Mouse (Mus musculus) forebrain, embryonic 11.5 days (tissue): ENCODE data around the gene Snf8. TPM values are rescaled to one million over a fixed set of nuclear protein-coding genes. Genes with fewer than 3 reads are reported as not detected.

Experiments
- ATAC-seq: fragments of 200-750 bp; cut with Nextera tagmentation; replicated peaks from 2 replicates; pipeline ENCODE4 v1.8.0; 2017; ENCODE audit warnings: moderate TSS enrichment; ENCODE audit not compliant: low FRiP score
- DNase-seq: peaks from one replicate; pipeline ENCODE4 v3.0.0-alpha.2; 2017; ENCODE audit warnings: low spot score
- H3K27ac ChIP-seq: fragments of 300-500 bp; sonication (generic); 2 replicates; pipeline ENCODE4 v1.5.1; 2014; ENCODE audit warnings: low read depth, low read length
- H3K27me3 ChIP-seq: fragments of 300-500 bp; sonication (generic); 2 replicates; pipeline ENCODE4 v1.6.1; 2014; ENCODE audit warnings: mild to moderate bottlenecking, low read length, mixed read lengths; ENCODE audit not compliant: control insufficient read depth, insufficient read depth
- H3K36me3 ChIP-seq: fragments of 300-500 bp; sonication (generic); 2 replicates; pipeline ENCODE4 v1.6.1; 2014; ENCODE audit warnings: mild to moderate bottlenecking, low read length, moderate library complexity, mixed read lengths; ENCODE audit not compliant: control insufficient read depth, insufficient read depth
- H3K4me1 ChIP-seq: fragments of 300-500 bp; sonication (generic); replicated peaks from 2 replicates; pipeline ENCODE4 v1.6.1; 2014; ENCODE audit warnings: low read length, mixed read lengths; ENCODE audit not compliant: control insufficient read depth, insufficient read depth
- H3K4me2 ChIP-seq: fragments of 300-500 bp; sonication (generic); 2 replicates; pipeline ENCODE4 v1.6.1; 2014; ENCODE audit warnings: low read depth, mild to moderate bottlenecking, low read length, moderate library complexity, mixed read lengths; ENCODE audit not compliant: severe bottlenecking
- H3K4me3 ChIP-seq: fragments of 300-500 bp; sonication (generic); 2 replicates; pipeline ENCODE4 v1.5.1; 2014; ENCODE audit warnings: low read depth, low read length
- H3K9ac ChIP-seq: fragments of 300-500 bp; sonication (generic); 2 replicates; pipeline ENCODE4 v1.6.1; 2014; ENCODE audit warnings: low read length
- H3K9me3 ChIP-seq: fragments of 300-500 bp; sonication (generic); 2 replicates; pipeline ENCODE4 v1.6.1; 2016; ENCODE audit warnings: low read length, mixed read lengths; ENCODE audit not compliant: control insufficient read depth
- WGBS: fragments of 180-500 bp; shearing (Covaris S2); extraction: QIAGEN DNeasy Blood & Tissue Kit; methylation state at CpG from one replicate; pipeline ENCODE4 v1.1.7; 2014; 5-methylcytosine and 5-hydroxymethylcytosine counted together
- polyA plus RNA-seq: library from polyadenylated mRNA; unstranded; fragments of >200 nt; fragmentation: Nextera tagmentation; extraction: Ambion mirVana; gene quantifications from 2 replicates; pipeline ENCODE4 v1.2.1, GENCODE M21; 2014

The Snf8 gene
- 39.4 and 41.4 TPM in 2 replicates for polyA plus RNA-seq

DNA sequence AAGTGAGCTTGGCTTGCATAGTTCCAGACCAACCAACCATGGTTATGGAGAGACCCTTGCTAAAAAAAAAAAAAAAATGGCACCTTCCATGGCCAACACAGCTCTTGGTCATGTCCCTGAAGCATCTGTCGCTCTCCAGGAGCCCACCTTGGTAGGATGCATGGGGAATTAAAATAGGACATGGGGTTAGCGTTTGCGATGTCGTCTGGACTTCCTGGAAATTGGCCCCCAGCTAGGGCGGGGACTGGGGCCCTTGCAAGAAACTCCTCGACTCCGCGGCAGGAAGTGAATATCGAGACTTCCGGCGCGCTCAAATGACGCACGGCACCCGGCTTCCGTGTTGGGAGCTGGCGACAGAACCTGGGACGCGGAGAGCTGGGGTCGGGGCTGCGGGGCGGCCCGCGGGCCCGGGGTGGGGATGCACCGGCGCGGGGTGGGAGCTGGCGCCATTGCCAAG lies at the start of gene Snf8:
Gene Snf8, plus strand, starts transcription at position 290 of the 457 bp plus-strand sequence.
- H3K4me3 ChIP-seq = peak within 1 kb of the TSS; percentile 90
- peak within 1 kb of the TSS; percentile 79 for H3K9ac ChIP-seq
- WGBS = under 1% methylated on average over 29 of the region's 29 CpGs
- H3K4me2 ChIP-seq = peak within 1 kb of the TSS; percentile 94
- DNase-seq = peak; percentile 97
- H3K9me3 ChIP-seq = no peaks in the 10 kb centered on the region
- H3K27me3 ChIP-seq = no peaks in the 10 kb centered on the region
- no peaks in the 10 kb centered on the region for H3K36me3 ChIP-seq
- peaks cover 6% of the 10 kb centered on the region; the same call in 1 of the 2 replicates for H3K4me1 ChIP-seq
- H3K27ac ChIP-seq = peak within 1 kb of the TSS; percentile 7; the same call in 1 of the 2 replicates
- peak; percentile 77 for ATAC-seq

DNA sequence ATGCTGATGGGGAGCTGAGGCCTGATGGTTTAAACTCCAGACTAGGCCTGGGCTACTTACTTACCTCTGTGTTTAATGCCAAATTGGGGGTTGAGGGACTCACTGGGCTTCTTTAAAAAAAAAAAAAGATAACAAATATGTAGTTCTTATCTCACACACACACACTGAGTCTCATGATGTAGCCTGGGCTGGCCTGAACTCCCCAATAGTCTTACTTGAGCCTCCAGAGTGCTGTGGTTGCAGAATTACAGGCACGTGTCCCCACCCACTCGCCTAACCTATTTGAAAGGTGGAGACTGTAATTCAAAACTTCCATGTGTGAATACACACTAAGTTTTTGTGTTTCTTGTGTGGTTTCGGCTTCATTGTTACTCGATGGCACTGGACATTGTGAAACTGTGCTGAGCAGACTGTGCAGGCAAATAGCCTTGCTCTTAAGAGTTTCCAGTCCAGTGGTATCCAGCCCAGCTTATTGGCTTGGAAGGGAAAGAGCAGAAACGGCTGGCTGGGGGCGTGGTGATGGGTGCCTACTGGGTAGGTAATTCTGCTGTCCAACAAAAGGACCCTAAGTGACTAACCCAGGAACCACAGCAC lies 46.7 kb upstream of the Snf8 start:
- H3K27me3 ChIP-seq = no peaks in the 10 kb centered on the region
- DNase-seq (no peak), ATAC-seq (no peak)
- H3K4me2 ChIP-seq = no peak overlapping the region
- peaks cover 38% of the 10 kb centered on the region for H3K4me1 ChIP-seq
- H3K27ac ChIP-seq = peak overlapping the region; percentile 41; the same call in 1 of the 2 replicates
- WGBS = 76% methylated on average over 6 of the region's 6 CpGs
- H3K4me3 ChIP-seq = no peak overlapping the region
- H3K9ac ChIP-seq = no peak overlapping the region
- no peaks in the 10 kb centered on the region for H3K9me3 ChIP-seq
- no peaks in the 10 kb centered on the region; the same call in 1 of the 2 replicates for H3K36me3 ChIP-seq

DNA sequence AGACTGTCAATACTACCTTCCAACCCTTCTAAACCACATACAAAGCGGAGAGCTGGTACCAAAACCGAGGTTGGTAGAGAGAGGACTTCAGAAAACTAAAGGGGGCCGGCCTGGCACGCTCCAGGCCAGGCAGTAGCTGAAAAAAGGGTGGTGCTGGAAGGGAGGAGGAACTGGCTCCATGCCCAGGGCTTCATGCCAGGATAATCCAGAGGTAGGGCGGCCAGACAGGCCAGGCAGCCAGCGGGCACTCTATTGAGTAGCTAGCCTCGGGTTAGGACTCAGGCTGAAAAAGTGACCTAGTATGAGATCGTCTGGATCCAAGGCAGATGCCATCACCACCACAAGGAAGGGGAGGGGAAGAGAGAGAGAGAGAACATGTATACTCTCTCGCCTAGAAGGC lies 46.2 kb upstream of the Snf8 start:
- Histone ChIP-seq H3K27ac (peak overlapping the region; percentile 41), H3K4me2 (no peak overlapping the region), H3K9me3 (no peaks in the 10 kb centered on the region), H3K9ac (0 out of 2 replicates have a peak overlapping the region, but pooled peaks have one; percentile 1), H3K4me1 (peaks cover 39% of the 10 kb centered on the region), H3K27me3 (no peaks in the 10 kb centered on the region), H3K36me3 (no peaks in the 10 kb centered on the region; the same call in 1 of the 2 replicates), H3K4me3 (no peak overlapping the region)
- no peak for ATAC-seq
- no peak for DNase-seq
- 76% methylated on average over 9 of the region's 9 CpGs for WGBS

DNA sequence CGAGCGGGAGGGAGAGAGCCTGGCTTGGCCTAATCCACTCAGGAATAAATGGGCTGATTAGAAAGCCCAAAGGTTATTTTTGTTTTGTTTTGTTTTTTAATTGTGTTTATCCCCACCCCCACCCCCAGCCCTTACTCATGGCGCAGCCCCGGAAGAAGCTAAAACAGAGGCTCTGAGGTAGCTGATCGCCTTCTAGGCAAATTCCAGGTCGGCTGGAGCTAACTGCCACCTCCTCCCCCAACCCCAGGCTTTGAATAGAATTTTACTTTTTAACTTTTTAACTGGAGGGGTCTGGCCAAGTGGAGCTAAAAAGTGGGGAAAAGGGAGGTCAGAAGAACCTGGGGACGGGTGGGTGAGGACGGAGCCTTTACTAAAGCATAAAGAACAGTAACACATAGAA lies 44.8 kb upstream of the Snf8 start:
- WGBS = 24% methylated on average over 8 of the region's 8 CpGs
- peak overlapping the region; percentile 86 for H3K9ac ChIP-seq
- H3K36me3 ChIP-seq = peaks cover 2% of the 10 kb centered on the region
- no peak for ATAC-seq
- H3K4me3 ChIP-seq = peak overlapping the region; percentile 41
- H3K27me3 ChIP-seq = no peaks in the 10 kb centered on the region
- H3K4me2 ChIP-seq = peak overlapping the region; percentile 90
- H3K9me3 ChIP-seq = peaks cover 2% of the 10 kb centered on the region; the same call in 1 of the 2 replicates
- peaks cover 41% of the 10 kb centered on the region for H3K4me1 ChIP-seq
- peak overlapping the region; percentile 100 for H3K27ac ChIP-seq
- no peak for DNase-seq

DNA sequence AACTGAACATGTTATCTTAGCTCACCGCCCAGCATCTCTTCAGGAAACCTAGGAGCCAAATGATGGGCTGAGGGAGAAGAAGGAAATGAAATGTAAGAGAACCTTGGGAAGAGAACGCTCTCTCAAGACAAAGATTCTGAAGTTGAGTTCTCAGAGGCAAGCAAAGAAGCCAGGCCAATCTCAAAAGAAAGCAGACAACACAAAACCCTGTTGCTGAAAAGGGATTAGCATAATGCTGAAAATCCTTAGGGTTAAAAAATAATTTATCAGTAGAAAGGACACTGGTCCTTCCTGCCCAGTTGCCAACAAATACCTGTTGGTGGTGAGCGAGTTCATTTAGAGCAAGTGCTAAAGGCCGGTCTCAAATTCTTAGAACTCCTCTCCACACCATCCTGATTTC lies 44.3 kb upstream of the Snf8 start:
- no peak for DNase-seq
- H3K4me3 ChIP-seq = peak overlapping the region; percentile 41
- WGBS = 20% methylated on average over 4 of the region's 4 CpGs
- H3K9ac ChIP-seq = peak overlapping the region; percentile 86
- peaks cover 41% of the 10 kb centered on the region for H3K4me1 ChIP-seq
- no peaks in the 10 kb centered on the region for H3K27me3 ChIP-seq
- peak overlapping the region; percentile 90 for H3K4me2 ChIP-seq
- peaks cover 2% of the 10 kb centered on the region for H3K36me3 ChIP-seq
- no peak for ATAC-seq
- H3K27ac ChIP-seq = peak overlapping the region; percentile 100
- peaks cover 2% of the 10 kb centered on the region; the same call in 1 of the 2 replicates for H3K9me3 ChIP-seq

DNA sequence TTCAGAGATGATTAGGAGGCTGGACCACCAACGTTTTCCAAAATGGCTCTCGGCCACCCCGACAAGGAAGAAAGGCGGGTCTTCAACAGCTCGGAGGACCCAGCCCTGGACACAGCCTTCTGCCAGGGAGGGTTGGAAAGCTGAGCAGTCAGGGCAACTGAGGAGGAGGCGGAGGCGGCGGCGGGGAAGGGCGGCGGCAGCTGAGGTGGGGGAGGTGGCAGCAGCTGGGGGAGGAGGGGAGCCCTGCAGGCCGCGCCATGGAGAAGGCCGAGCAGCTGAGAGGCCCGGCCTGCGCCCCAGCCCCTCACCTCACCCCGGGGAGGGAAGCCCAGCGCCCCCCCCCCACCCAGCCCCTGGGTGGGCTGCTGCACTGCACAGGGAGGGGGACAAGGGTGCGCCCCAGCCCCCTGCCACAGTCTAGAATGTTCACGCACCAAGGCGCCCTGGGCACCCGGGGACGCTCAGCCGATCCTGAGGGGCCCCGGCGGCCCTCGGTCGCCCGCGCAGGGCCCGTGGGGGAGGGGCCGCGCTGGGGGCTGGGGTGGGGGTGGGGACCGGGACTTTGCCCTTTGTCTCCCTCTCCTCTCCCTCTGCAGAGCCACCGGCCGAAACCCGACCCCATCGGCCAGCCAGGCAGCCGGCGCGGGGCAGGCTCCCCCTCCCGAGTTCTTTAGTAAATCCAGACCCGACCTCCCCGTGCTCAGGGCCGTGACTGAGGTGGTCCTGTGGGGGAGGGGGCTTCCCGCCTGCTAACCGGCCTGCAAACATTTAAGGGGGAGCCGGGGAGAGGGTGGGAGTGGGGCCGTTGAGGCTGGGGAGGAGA lies 43.6 kb upstream of the Snf8 start:
- H3K9me3 ChIP-seq = peaks cover 2% of the 10 kb centered on the region; the same call in 1 of the 2 replicates
- H3K4me2 ChIP-seq = peak overlapping the region; percentile 90
- H3K4me3 ChIP-seq = peak overlapping the region; percentile 41
- 1% methylated on average over 48 of the region's 49 CpGs for WGBS
- H3K27ac ChIP-seq = peak overlapping the region; percentile 100
- ATAC-seq (peak; percentile 87), DNase-seq (peak; percentile 94)
- peaks cover 2% of the 10 kb centered on the region for H3K36me3 ChIP-seq
- peak overlapping the region; percentile 86 for H3K9ac ChIP-seq
- peaks cover 41% of the 10 kb centered on the region for H3K4me1 ChIP-seq
- H3K27me3 ChIP-seq = no peaks in the 10 kb centered on the region

DNA sequence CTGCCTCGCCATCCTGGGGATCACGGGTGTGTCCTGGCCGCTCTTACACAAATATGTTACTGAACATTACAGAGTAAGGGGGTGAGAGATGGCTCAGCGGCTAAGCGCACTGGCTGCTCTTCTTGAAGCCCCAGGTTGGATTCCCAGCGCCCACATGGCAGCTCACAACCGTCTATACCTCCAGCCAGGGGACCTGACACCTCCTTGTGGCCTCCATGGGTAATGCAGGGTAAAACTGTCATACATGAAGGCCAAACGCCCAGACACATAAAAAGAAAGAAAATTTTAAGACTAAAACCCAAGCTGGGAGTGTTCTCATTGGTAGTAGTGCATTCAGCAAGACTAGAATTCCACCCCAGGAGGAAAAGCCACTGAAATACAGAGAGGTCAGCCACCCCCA lies 40.5 kb upstream of the Snf8 start:
- H3K4me2 ChIP-seq = no peak overlapping the region
- H3K36me3 ChIP-seq = peaks cover 2% of the 10 kb centered on the region
- DNase-seq = no peak
- H3K27ac ChIP-seq = no peak overlapping the region
- no peak overlapping the region for H3K4me3 ChIP-seq
- H3K27me3 ChIP-seq = no peaks in the 10 kb centered on the region
- 91% methylated on average over 8 of the region's 8 CpGs for WGBS
- H3K9ac ChIP-seq = no peak overlapping the region
- peaks cover 2% of the 10 kb centered on the region; the same call in 1 of the 2 replicates for H3K9me3 ChIP-seq
- H3K4me1 ChIP-seq = peaks cover 38% of the 10 kb centered on the region
- no peak for ATAC-seq

DNA sequence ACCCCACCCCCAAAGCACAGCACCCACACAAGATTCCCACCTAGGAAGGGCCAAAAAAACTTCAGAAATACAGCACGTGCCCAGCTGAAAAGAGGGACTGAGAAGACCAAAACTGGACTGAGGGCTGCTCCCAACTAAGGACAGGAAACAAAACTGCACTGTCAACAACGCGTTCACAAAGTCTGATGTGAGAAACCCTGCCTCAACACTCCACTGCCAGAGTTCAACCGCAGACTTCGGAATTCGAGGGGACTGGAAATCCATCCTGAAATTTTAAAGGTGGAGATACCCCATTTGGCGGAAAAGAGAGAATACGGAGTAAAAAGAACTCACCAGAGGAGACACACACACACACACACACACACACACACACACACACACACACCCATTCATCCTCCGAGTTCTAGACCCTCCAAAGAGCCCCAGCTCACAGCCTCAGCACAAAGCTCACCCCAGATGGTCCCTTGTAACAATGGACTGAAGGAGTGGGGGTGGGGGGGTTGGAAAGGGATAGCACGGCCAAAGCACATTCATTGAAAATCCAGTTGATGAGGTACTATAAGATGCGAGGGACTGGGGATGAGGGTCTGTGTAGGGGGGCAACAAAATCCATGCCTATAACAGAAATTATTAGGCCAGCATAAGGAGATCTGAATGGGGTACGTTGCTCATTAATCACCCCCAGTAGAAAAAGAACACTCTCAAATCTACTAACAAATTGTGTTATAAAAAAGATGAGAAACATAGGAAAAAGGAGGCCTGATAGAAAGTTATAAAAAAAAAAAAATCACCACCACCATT lies 31.4 kb upstream of the Snf8 start:
- peaks cover 7% of the 10 kb centered on the region; the same call in 1 of the 2 replicates for H3K4me1 ChIP-seq
- WGBS = 2% methylated on average over 12 of the region's 12 CpGs
- H3K27me3 ChIP-seq = no peaks in the 10 kb centered on the region

More for the DNA sequence above, 31.4 kb upstream of the Snf8 start:
- Histone ChIP-seq H3K9ac (peak overlapping the region; percentile 99), H3K27ac (peak overlapping the region; percentile 99), H3K9me3 (no peaks in the 10 kb centered on the region), H3K36me3 (no peaks in the 10 kb centered on the region), H3K4me2 (peak overlapping the region; percentile 94), H3K4me3 (peak overlapping the region; percentile 97)
- peak; percentile 66 for DNase-seq
- ATAC-seq = no peak
